Mouse (Mus musculus) liver, postnatal 0 days (tissue): Measurements from ENCODE around the gene Il20.

Source experiments
- CTCF ChIP-seq: sonication (generic); IDR thresholded peaks from 2 replicates; pipeline ENCODE4 v1.5.1; 2016; ENCODE audit warnings: antibody characterized with exemption, low read depth
- EP300 ChIP-seq: IDR thresholded peaks from 2 replicates; pipeline ENCODE4 v1.6.1; 2016; ENCODE audit warnings: antibody characterized with exemption, low read depth, mild to moderate bottlenecking

- TF ChIP-seq CTCF (no peak), EP300 (no peak)
Observed at GRCm38 (mm10) chr1:130911401-130912010, at the start of gene Il20.
